Mouse (Mus musculus) ES-Bruce4 (cell line): ENCODE measurements around the gene Scand1.

Experiments
- CTCF ChIP-seq: IDR thresholded peaks from one replicate; pipeline ENCODE4 v1.8.1; 2011; ENCODE audit warnings: low read depth, low read length
- EP300 ChIP-seq: IDR thresholded peaks from 2 replicates; pipeline ENCODE4 v1.6.1; 2011; ENCODE audit warnings: low read depth, low read length; ENCODE audit not compliant: insufficient read depth

- no peak for TF ChIP-seq CTCF
- TF ChIP-seq EP300, result no peak
Observed at GRCm38 (mm10) chr2:156304351-156304750, 8.2 kb downstream of the Scand1 start.
